Mouse (Mus musculus): ENCODE results near the gene Mdh2.

Mdh2 gene

GRCm38 (mm10) chr5:135776546-135776945 is 1.7 kb upstream of the Mdh2 start:
- no peak for DNase-seq (ENCODE audit: low spot score in 2 of 2)

- no peak for DNase-seq (ENCODE audit: low spot score in 2 of 2)
These were observed 347 bp upstream of the Mdh2 start, which contains the start of gene Styxl1 for GRCm38 (mm10) chr5:135777796-135778470. Gene Styxl1, minus strand, starts transcription at chr5:135778385.

- no peak for DNase-seq (ENCODE audit: low spot score in 2 of 2)
These were observed 2.1 kb downstream of the Mdh2 start for GRCm38 (mm10) chr5:135780331-135780730.

- no peak for DNase-seq (ENCODE audit: low spot score in 2 of 2)
These were observed 4.6 kb downstream of the Mdh2 start for GRCm38 (mm10) chr5:135782901-135783300.

GRCm38 (mm10) chr5:135793996-135794858 is 15.9 kb downstream of the Mdh2 start:
- DNase-seq (ENCODE audit: low spot score in 2 of 2), result peak; percentile 51 to 75

GRCm38 (mm10) chr5:135794859-135795181 is 16.5 kb downstream of the Mdh2 start:
- no peak for DNase-seq (ENCODE audit: low spot score in 2 of 2)

GRCm38 (mm10) chr5:135799746-135800145 is 21.5 kb downstream of the Mdh2 start:
- DNase-seq (ENCODE audit: low spot score in 2 of 2), result no peak

GRCm38 (mm10) chr5:135800927-135801326 is 22.6 kb downstream of the Mdh2 start:
- DNase-seq (ENCODE audit: low spot score in 2 of 2), result no peak

GRCm38 (mm10) chr5:135802641-135803040 is 24.4 kb downstream of the Mdh2 start:
- no peak for DNase-seq (ENCODE audit: low spot score in 2 of 2)

GRCm38 (mm10) chr5:135803135-135803534 is 24.9 kb downstream of the Mdh2 start:
- no peak for DNase-seq (ENCODE audit: low spot score in 2 of 2)

- no peak for DNase-seq (ENCODE audit: low spot score in 2 of 2)
These were observed 25.4 kb downstream of the Mdh2 start for GRCm38 (mm10) chr5:135803676-135804075.

- DNase-seq (ENCODE audit: low spot score in 2 of 2), result no peak
These were observed 26.5 kb downstream of the Mdh2 start for GRCm38 (mm10) chr5:135804735-135805134.

GRCm38 (mm10) chr5:135806555-135807262 is 28.4 kb downstream of the Mdh2 start, which contains the start of gene Srrm3:
Gene Srrm3, plus strand, starts transcription at chr5:135806890.
- peak; percentile 78 to 88 for DNase-seq (ENCODE audit: low spot score in 2 of 2)

GRCm38 (mm10) chr5:135807263-135807637 is 29.0 kb downstream of the Mdh2 start:
- no peak for DNase-seq (ENCODE audit: low spot score in 2 of 2)

- no peak for DNase-seq (ENCODE audit: low spot score in 2 of 2)
These were observed 34.7 kb downstream of the Mdh2 start for GRCm38 (mm10) chr5:135812991-135813390.

GRCm38 (mm10) chr5:135818491-135818890 is 40.2 kb downstream of the Mdh2 start:
- DNase-seq (ENCODE audit: low spot score in 2 of 2), result no peak

- no peak for DNase-seq (ENCODE audit: low spot score in 2 of 2)
These were observed 44.1 kb downstream of the Mdh2 start for GRCm38 (mm10) chr5:135822316-135822944.

- no peak for DNase-seq (ENCODE audit: low spot score in 2 of 2)
These were observed 46.2 kb downstream of the Mdh2 start for GRCm38 (mm10) chr5:135824517-135824916.

GRCm38 (mm10) chr5:135826225-135826624 is 47.9 kb downstream of the Mdh2 start:
- no peak for DNase-seq (ENCODE audit: low spot score in 2 of 2)

- DNase-seq (ENCODE audit: low spot score in 2 of 2), result no peak
These were observed 51.1 kb downstream of the Mdh2 start for GRCm38 (mm10) chr5:135829381-135829780.

- no peak for DNase-seq (ENCODE audit: low spot score in 2 of 2)
These were observed 54.4 kb downstream of the Mdh2 start for GRCm38 (mm10) chr5:135832729-135833128.
